Mouse (Mus musculus) left cerebral cortex, adult 9 months (tissue): Measurements from ENCODE around the gene Gnpnat1.
"Not testable (repeated sequence)": the region's sequence is repeated elsewhere in the genome, so short reads cannot be mapped to it uniquely, and the experiment has no call there.

Experiments
- DNase-seq, 2 experiments: peaks; one replicate each; pipeline ENCODE4 v3.0.0; 2022; ENCODE audit warnings: low spot score in 2 of 2

The Gnpnat1 gene

DNA sequence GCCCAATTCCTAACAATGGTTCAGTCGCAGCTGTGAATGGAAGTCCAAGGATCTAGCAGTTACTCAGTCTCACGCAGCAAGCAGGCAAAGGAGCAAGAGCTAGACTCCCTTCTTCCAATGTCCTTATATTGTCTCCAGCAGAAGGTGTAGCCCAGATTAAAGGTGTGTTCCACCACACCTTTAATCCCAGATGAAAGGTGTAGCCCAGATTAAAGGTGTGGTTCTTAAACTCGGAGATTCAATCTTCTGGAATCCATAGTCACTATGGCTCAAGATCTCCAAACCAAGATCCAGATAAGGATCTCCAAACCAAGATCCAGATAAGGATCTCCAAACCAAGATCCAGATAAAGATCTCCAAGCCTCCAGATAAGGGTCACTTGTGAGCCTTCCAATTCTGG lies at the start of gene Gnpnat1:
Gene Gnpnat1 (minus strand): TSS at position 101 of the 400 bp plus-strand sequence.
- not testable (repeated sequence) for DNase-seq

DNA sequence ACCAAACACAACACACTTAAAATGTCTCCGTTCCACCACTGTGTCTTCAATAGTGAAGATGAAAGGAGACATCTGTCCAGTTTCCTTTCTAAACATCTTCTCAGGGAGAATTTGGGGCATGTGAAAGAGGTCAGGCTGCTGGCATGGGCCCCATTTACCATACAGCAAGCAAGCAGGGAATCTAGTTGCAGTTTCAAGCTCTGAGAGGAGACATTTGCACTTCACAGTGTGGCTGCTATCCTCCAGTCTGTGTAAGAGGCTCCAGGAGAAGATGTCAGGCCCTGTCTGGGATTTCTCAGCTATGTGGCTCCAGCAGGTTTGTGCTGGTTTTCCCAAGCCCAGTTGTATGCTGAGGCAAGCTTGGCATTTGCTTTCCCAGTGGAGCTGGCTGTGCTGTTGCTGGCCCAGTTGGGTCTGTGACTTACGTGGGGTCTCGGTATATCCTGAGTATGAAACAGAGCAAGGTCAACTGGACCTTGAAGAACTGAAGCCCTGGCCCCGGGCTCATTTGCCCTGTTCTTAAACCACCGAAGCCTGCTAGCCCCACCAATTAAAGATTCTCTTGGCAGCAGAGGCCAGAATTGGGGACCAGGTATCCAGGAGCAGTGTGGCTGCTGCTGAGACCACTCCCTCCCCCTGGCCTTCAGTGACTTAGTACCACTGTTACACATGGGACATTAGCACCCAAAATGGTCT lies 49.0 kb upstream of the Gnpnat1 start:
- DNase-seq, result no peak

DNA sequence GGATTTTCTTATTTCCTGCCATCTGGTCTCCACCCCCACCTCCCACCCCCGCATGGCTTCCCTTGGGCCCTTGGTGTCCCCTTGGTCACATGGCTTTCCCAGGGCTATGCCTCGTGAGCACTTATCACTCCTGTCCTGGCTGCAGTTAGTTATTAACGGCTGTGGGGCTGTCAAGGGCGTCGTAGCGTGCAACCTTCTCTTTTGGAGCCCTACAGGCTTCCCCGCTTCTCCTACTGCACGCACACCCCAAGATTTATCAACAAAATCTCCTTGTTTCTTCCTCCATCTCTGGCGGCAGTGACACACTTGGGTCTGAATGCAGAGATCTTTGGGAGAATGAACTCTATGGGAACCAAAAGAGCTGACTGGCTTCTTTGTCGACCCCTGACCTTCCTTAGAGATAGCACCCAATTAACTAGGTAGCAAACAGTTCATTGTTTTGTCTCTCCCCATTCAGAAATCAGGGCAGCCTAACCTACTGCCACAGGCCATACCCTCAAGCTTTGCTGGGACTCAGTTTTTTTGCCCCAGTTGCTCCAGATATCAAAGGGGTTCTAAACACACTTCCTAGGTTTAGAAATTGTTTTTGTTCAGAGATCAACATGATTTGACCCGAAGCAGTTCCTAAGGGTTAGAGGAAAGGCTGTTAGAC lies 48.3 kb upstream of the Gnpnat1 start:
- no peak for DNase-seq

DNA sequence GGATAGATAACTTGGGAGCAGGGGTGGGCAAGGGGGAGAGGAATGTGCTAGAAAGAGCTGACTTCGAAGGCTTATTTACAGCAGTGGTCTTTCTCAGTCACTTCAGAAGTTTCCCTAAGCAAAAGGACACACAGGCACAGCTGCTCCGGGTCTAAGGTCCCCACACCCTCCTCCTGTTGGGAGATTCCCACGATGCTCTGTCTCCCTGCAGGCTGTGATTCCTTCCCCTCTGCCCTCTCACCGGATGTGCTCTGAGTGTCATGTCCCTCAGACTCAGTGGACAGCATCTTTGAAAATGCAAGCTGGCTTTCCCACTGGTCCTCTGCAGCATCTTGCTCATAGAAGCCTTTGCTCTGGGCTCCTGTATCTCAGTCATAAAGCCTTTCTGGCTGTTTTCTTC lies 47.4 kb upstream of the Gnpnat1 start:
- DNase-seq, result no peak

DNA sequence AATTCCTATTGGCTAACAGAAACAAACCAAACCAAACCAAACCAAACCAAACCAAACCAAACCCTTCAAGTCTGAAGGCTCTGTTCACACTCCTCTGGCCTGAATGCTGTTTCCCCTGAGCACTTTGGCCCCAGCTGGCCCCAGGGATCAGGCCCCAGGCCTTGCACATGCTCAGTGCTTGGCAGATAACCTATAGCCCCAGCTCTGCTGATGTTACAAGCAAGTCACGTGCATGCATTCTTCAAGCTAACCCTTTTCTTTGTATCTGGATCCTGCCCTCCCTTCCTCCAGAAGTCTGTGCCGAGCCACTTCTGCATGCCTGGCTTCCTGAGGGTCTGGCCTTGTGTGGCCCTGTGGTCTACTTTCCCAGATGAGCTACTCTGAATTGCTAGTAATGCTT lies 46.4 kb upstream of the Gnpnat1 start:
- DNase-seq, result no peak

DNA sequence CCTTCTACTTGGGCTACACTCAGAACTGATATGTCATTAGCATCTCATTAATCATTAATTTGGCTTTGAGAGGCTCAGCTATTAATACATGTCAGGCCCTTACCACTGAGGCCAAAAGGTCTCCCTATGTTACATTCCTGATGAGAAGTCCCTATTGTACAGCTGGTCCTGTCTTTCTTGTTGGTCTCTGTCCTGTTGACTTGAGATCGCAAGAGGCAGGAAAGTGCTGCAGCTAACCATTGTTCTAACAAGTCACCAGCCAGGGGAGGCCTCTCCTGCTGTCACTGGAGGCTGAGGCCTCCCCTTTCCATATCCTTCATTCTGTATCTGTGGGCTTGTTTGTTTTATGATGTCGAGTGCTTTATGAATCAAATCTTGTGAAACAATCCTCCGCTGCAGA lies 42.1 kb upstream of the Gnpnat1 start:
- DNase-seq, result no peak

DNA sequence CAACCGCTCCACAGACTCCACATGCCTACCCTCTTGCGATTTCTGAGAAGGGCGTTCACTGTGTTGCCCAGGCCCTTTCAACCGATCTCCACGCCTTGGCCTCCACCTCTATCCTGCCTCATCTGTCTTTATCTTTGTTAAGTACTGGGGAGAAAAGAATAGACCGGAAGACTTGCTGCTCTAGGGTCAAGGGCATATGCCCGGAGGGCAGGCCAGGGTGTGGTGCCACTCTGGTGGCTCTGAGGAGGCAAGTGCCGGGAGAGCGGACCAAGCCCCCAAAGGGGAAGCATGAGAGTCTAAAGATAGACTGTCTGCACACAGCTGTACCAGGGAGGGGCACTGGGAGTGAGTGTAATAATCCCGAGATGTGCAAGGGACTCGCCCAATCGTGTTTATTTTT lies 40.7 kb upstream of the Gnpnat1 start:
- no peak for DNase-seq

DNA sequence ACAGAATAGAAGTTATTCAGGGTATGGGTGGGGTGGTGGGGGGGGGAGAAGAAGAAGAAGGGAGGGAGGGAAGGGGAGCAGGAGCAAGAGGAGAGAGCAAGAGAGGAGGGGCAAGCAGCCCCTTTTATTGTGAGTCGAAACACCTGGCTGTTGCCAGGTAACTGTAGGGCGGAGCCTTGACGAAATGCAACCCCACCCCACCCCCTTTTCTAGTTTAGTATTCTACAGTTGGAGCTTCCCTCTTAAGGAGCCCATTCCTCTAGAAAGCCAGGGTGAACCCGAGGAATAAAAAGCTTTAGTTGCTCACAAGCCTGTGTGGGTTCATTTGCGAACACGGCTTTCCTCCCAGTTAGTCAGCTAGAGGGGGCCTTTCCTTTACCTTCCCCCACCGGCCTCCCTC lies 40.2 kb upstream of the Gnpnat1 start:
- no peak for DNase-seq

DNA sequence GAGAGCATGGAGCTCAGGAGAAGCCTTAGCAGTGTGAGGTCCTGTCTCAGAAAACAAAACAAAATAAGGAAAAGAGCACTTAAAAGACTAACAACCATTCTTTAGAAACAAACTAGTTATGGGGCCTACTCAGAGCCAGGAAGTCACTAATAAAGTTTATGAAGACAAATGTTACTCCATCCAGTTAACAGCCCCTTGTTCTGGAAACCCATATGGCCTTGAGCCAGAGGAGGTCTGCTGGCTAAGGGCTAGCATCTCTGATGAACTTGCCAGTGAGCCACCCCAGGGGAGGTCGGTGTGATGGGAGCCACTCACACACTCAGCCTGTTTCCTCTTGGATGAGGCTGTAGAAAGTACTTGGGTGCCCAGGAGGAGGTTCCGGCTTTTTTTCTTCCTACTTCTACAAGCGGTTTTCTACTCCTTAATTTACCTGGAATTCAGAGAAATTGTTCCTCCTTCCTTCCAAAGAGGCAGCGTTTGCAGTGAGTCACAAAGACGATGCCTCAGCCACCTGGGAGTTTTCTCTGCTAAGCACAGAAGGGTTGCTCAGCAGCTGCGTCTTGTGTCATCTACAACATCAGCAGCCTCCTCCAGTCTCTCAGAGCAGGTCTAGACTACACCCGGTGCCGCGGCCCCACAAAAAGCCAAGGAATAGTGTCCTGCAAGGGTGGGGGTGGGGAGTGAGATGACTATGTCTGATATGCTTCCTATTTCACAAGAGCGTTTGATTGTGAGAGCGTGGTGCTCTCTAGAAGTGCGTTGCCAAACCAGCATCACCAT lies 38.3 kb upstream of the Gnpnat1 start:
- no peak for DNase-seq

DNA sequence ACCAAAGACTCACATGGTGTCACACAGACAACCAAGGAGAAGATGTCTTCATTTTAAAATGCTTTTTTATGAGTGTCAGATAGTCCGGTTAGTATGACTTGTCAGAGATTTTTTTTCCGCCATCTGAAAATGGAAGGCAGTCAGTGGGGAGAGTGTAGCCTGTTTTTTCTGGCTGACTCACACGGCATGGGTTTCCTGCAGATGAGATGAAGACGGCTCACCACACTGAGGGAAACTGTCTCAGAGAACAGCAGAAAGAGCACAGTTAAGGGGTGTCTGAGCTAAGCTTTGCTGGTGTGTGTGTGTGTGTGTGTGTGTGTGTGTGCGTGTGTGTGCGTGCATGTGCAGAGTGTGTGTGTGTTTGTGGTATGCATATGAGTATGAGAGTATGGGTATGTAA lies 36.6 kb upstream of the Gnpnat1 start:
- DNase-seq, result no peak

DNA sequence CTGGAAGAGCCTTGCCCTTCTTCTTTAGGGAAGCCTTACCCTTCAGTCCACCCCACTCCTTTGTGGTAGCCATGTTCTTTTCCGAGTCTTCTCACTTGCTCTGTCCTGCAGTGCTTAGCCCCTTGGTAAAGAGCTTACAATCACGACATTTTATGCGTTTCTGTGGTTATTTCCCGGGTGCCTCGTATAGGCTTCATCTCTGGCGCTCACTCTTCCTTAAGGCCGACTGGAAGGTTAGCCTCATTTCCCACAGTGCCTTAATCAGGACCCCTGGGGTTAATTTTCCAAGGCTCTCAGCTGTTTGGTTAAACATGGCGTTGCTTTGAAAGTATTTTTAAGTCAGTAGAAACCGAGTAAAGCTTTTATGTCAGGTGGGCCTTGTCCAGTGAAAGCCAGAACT lies 34.7 kb upstream of the Gnpnat1 start:
- DNase-seq, result no peak

DNA sequence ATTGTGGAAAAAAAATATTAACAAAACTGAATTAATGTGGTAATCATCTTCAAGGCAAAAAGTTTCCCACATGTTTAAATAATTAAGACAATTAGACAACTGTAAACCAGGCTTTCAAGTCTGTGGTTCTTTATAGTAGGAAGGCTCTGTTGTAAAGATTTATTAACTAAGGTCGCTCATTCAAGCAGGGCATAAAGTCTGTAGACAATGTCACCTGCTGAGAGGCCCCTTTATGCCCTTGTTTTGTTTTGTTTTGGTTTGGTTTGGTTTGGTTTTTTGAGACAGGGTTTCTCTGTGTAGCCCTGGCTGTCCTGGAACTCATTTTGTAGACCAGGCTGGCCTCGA lies 34.2 kb upstream of the Gnpnat1 start:
- no peak for DNase-seq

DNA sequence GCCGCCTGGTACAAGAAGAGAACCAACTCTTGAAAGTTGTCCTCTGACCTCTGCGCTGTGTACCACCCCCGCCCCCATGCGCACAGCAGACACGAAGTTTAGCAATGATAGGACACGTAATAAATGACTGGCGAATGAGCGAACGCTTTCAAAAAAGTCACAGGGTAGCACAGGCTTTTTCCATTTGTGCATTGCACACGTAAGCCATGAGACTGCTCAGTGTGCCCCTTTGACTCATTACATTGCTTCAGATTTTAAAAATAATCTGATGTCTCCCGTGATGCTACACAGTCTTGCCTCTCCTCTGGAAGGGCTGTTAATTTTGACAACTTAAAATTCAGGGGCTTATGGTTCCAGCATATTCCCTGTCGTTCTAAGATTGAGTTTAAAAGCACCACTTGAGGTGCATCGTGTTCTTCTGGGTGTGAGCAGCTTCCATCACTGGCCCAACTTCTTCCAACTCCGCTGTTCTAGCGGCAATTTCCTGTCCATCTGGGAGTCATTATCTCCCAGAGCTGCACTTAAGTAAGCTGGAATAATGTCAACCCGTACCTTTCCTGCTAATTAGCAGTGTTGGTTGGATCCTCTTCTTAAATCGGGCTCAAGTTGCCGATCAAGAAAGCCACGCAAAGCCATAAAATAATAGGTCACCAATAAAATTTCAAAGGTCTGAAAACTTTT lies 33.7 kb upstream of the Gnpnat1 start:
- no peak for DNase-seq

DNA sequence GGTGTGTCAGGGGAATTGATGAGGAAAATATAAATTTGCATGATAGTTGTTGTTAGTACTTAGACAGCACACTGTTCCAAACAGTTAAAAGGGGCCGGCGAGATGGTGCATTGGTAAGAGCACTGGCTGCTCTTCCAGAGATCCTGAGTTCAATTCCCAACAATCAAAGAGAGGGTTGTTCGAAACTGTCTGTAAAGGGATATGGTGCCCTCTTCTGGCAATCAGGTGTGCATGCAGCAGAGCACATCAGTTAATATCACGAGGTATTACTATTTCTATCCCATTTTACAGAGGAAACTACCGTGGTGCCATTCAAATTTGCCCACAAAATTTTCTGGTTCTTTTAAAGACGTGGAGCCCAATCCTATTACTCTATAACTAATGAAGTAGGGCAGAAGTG lies 29.5 kb upstream of the Gnpnat1 start:
- no peak for DNase-seq

DNA sequence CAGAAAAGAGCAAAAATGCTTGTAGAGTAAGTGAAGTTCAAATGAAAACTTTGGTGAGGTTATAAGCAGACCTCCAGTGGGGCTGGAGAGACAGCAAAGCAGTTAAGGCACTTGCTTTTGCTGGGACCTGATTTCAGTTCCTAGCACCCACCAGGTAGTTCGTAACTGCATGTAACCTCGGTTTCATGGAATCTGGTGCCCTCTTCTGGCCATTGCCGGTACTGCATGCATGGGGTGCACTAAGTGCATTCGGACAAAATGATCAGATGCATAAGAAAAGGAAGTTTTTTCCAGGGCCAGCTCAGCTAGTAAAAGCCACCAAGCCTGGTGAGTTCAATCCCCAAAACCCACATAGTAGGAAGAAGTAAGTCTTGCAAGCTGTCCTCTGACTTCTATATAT lies 27.3 kb upstream of the Gnpnat1 start:
- no peak for DNase-seq

DNA sequence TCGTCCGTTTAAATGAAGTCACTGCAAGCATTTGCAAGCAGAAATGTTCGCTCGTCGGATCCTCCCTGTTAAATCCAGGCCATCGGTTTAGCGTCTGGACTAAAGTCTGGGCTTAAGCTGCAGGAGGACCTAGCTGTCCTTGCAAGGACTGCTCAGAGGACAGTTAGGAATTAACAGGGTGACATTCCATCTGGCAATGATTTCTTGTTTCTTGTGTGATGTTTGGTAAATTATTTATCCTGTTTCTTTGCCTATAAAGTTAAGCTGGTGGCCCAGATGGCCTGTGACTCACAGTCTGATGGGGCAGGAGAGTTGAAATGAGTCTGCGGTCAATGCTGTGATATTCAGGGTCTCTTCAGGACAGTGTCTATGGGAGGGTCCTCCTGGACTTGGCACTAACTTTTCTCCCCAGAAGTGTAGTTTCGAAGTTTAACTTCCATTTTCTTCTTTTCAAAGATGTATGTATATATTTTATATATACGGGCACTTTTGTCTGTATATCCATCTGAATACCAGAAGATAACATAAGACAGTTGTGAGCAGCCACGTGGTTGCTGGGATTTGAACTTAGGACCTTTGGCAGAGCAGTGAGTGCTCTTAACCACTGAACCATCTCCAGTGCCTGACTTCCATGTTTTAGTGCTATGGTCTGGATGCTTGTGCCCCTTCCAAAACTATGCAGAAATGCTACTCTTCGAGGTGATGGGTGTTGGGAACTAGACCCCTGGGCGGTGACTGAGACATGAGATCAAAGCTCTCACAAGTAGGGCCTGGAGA lies 25.5 kb upstream of the Gnpnat1 start:
- DNase-seq, result no peak

DNA sequence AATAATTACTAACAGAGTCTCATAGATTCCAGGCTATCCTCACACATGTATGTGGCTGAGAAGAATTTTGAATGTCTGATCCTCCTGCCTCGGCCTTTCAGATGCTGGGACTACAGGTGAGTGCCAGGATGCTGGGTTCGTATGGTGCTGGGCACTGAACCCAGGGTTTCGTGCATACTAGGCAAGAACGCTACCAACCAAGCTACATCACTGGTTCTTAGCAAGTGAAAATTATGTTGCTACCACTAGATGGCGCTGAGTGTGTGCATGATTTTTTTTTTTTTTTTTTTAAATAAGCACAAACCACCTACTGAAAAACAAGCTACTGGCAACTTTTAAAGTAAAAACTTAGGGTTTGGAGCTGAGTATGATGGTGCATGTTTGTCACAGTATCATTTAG lies 18.5 kb upstream of the Gnpnat1 start:
- peak in 1 of 2 experiments; percentile 51 for DNase-seq

DNA sequence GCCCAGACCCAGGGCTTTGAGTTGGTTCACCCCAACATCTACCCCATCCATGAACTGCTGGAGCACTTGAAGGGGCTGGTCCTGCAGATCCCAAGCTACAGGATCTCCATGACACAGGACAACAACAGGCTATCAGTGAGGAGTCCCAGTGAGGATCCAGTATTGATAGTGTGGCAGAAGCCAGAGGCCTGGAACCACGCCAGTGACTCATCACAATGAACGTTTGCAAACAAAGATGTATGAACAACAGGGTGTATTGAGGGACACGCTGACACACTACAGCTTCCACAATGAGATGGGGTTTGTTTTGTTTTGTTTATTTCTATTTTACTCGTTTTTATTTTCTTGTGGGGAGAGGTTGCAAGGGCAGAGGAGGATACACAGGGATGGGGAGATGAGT lies 17.7 kb upstream of the Gnpnat1 start:
- DNase-seq, result peak in 1 of 2 experiments; percentile 59

DNA sequence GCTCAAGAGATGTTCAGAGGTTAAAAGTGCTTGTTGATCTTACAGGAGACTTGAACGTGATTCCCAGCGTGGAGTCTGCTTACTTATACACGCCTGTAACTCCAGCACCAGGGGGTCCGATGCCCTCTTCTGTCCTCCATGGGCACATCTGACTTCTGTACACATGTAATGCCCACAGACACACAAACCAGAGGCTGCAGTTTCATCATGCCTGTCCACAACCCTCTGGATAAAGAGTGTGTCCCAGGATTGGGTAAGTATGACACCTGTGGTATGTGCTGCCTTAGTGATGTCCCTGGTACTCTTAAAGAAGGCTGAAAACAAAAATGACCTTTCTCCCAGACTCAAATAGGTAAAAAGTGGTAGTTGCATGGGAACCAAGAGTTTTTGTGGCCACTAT lies 14.6 kb upstream of the Gnpnat1 start:
- no peak for DNase-seq

DNA sequence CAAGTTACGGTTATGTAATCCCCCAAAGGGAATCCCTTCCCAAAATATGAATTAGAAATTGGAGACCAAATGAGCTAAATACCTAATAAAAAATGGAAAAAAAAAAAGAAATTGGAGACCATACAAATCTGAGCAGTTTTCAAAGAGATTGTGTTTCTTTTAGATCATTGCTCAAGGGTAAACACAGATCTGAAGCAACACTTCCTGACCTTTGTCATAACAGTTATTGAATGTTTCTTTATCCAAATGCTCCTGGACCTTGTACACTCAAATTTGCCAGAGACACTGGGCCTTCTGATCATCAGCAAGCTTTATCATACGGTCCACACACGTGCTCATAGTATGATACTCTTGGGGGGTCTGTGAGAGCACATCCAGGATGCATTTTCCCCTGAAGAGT lies 13.8 kb upstream of the Gnpnat1 start:
- no peak for DNase-seq

DNA sequence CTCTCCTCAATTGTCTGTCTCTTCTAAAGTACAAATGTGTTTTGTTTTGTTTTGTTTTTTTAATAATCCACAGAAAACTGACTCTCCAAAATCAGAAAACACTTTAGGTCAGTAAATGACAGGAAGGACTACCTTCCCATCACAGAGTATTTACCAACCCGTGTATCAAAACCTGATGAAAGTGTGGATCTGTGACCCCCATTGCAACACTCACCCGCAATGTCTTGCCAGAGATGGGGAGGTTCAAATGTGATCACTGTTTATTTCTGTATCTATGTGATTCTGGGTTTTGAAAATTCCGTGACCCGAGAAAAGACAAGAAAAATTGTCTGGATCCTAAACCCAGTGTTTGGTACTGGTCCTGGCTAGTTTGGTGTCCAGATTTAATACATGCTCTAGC lies 11.6 kb upstream of the Gnpnat1 start:
- DNase-seq, result no peak

DNA sequence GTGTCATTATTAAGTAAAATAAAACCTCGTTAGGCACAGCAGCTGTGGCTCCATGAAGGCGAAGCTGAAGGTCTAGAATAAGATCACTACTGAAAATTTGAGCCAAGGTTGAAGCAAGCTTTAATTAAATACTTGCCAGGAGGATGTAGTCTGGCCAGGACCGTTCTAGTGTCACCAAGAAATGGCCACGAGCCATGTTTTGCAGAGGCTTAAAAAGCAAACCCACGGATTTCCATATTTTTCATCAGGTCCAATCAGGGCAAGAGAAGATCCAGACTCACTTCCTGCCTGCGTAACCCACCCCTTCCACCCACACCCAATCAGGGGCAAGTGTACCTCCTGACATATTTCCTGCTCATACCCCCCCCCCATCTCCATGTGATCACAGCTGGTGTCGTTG lies 1.1 kb downstream of the Gnpnat1 start:
- DNase-seq, result no peak
